Mouse (Mus musculus) granulocyte monocyte progenitor cell, adult 5-6 weeks (primary cell): Measurements from ENCODE around the gene Cd4. TPM values are rescaled to one million over a fixed set of nuclear protein-coding genes. Genes with fewer than 3 reads are reported as not detected.

Source experiments
- ATAC-seq: replicated peaks from 2 replicates; pipeline ENCODE4 v1.8.0; 2016; ENCODE audit warnings: mild to moderate bottlenecking, moderate TSS enrichment, inconsistent platforms; ENCODE audit not compliant: poor library complexity, severe bottlenecking
- total RNA-seq, 2 experiments: library from RNA; stranded (forward) in 1 of 2; stranded (reverse) in 1 of 2; fragments of 200-712, 200-1000 nt in 1 of 2; fragments of >200 nt in 1 of 2; fragmentation: Nextera tagmentation in 1 of 2; gene quantifications; 2 replicates each; pipeline ENCODE4 v1.2.3; 2014 to 2017

Gene Cd4
- 0.90 TPM in 1 of 2 replicates, not detected in the other for total RNA-seq (2014; fragmentation: Nextera tagmentation)
- 0.41 and 0.60 TPM in 2 replicates for total RNA-seq (2017)

GRCm38 (mm10) chr6:124887986-124888385, at the start of gene Cd4:
Gene Cd4 (minus strand): TSS chr6:124888221.
- ATAC-seq, result no peak

- ATAC-seq, result no peak
Observed at GRCm38 (mm10) chr6:124937493-124937892, 49.5 kb upstream of the Cd4 start.

- no peak for ATAC-seq
Observed at GRCm38 (mm10) chr6:124936681-124937080, 48.7 kb upstream of the Cd4 start.

GRCm38 (mm10) chr6:124934670-124935069, 46.6 kb upstream of the Cd4 start:
- no peak for ATAC-seq

GRCm38 (mm10) chr6:124933127-124933526, 45.1 kb upstream of the Cd4 start:
- ATAC-seq, result no peak

GRCm38 (mm10) chr6:124932314-124932695, 44.3 kb upstream of the Cd4 start:
- no peak for ATAC-seq

- peak; percentile 13; the same call in 1 of the 2 replicates for ATAC-seq
Observed at GRCm38 (mm10) chr6:124931525-124932313, 43.7 kb upstream of the Cd4 start.

GRCm38 (mm10) chr6:124930754-124931524, 42.9 kb upstream of the Cd4 start, which contains the start of gene Mlf2:
Gene Mlf2 (plus strand): TSS chr6:124931386.
- ATAC-seq, result peak; percentile 80

- no peak for ATAC-seq
Observed at GRCm38 (mm10) chr6:124930231-124930630, 42.2 kb upstream of the Cd4 start.

- ATAC-seq, result no peak
Observed at GRCm38 (mm10) chr6:124925941-124926340, 37.9 kb upstream of the Cd4 start.

GRCm38 (mm10) chr6:124925173-124925793, 37.3 kb upstream of the Cd4 start:
- no peak for ATAC-seq

GRCm38 (mm10) chr6:124921539-124921938, 33.5 kb upstream of the Cd4 start:
- peak; percentile 65 for ATAC-seq

GRCm38 (mm10) chr6:124920318-124921085, 32.5 kb upstream of the Cd4 start:
- no peak for ATAC-seq

- ATAC-seq, result peak; percentile 28
Observed at GRCm38 (mm10) chr6:124919695-124920317, 31.8 kb upstream of the Cd4 start, which contains the start of gene Ptms. Gene Ptms (minus strand): TSS chr6:124920103.

- ATAC-seq, result no peak
Observed at GRCm38 (mm10) chr6:124918890-124919627, 31.0 kb upstream of the Cd4 start.

- ATAC-seq, result no peak
Observed at GRCm38 (mm10) chr6:124918331-124918690, 30.3 kb upstream of the Cd4 start.

- ATAC-seq, result peak; percentile 13; the same call in 1 of the 2 replicates
Observed at GRCm38 (mm10) chr6:124917518-124918330, 29.7 kb upstream of the Cd4 start.
